Mouse (Mus musculus) lung, postnatal 10 days (tissue): ENCODE data around the gene Smc4.
"Not testable (repeated sequence)": the region's sequence is repeated elsewhere in the genome, so short reads cannot be mapped to it uniquely, and the experiment has no call there.

ENCODE experiments used
- DNase-seq: peaks from one replicate; pipeline ENCODE4 v3.0.0; 2021

The Smc4 gene

GRCm38 (mm10) chr3:69018635-69019034 is 14.1 kb downstream of the Smc4 start:
- DNase-seq: not testable (repeated sequence)

DNA sequence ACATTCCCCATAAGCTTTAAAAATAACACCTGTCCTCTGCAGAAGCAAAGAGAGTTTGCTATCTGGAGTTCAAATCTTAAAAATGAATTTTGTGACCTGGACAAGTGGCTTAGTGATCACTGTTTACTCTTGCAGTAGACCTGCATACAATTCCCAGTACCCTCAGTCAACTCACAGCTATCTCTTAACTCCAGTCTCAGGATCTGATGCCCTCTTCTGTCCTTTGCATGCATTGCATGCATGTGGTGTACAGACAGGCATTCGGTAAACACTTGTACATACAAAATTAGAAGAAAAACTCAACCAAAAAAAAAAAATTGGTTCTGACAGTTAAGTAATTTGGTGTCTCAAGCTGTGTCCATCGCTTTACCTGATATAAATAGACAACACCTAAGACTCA is 15.7 kb downstream of the Smc4 start:
- DNase-seq: peak; percentile 10

DNA sequence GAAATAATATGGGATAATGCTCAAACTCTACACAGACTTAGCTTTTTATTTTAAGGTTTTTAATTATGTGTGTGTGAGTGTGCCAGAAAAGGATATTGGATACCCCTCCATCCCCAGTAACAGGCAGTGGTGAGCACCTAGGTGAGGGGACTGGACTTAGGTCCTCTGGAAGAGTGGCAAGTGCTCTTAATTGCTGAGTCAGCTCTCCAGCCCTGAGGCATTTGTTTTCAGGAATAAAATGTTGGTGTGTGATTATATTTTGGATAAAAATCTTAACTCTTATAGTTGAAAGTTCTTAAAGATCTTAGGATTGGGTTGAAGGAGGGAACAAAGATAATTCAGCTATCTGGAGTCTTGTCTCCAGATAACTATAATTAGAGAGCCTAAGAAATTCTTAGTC is 16.2 kb downstream of the Smc4 start:
- no peak for DNase-seq

GRCm38 (mm10) chr3:69026133-69026783 is 21.7 kb downstream of the Smc4 start:
- DNase-seq: no peak

DNA sequence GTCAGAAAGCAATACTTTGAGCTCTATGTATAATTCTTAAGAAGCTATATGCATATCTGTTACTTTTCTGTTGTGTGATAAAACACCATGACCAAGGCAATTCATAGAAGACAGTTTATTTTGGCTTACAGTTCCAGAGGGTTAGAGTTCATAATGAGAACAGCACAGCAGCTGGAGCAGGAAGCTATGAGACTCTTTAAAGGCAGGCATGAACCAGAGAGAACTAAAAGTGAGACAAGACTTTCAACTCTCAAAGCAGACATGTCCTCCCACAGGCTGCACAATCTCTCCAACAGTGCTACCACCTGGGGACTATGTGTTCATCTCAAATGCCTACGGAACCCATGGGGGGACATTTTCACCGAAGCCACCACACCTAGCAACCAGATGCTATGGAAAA is 35.6 kb downstream of the Smc4 start:
- no peak for DNase-seq

GRCm38 (mm10) chr3:69041298-69041697 is 36.8 kb downstream of the Smc4 start:
- no peak for DNase-seq

- DNase-seq: no peak
Observed at GRCm38 (mm10) chr3:69044167-69044591, 39.6 kb downstream of the Smc4 start.

- peak; percentile 89 for DNase-seq
Observed at GRCm38 (mm10) chr3:69044645-69045399, 40.3 kb downstream of the Smc4 start, which contains the start of gene Trim59. TSS of gene Trim59 (minus strand) at chr3:69044755.

- no peak for DNase-seq
Observed at GRCm38 (mm10) chr3:69045400-69045703, 40.8 kb downstream of the Smc4 start.

- no peak for DNase-seq
Observed at GRCm38 (mm10) chr3:69045750-69046149, 41.2 kb downstream of the Smc4 start.

- peak; percentile 14 for DNase-seq
Observed at GRCm38 (mm10) chr3:69046509-69046908, 42.0 kb downstream of the Smc4 start.

DNA sequence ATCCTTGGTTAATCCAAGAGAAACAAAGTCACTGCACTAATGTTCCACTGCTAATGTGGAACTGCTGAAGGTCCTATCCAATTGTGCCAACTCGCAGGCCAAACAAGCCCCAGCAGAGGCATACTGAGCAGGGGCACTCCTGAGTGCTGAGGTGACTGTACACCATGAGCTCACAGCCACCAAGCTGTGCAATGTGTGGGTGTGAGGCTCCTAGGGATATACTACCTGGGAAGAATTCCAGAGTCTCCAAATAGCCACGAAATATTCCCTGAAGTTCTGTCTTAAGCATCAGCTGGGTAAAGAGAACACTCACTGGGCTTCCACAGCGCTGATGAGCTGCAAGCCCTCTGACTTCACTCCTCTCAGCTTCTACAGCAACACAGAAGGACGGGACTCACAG is 43.1 kb downstream of the Smc4 start:
- no peak for DNase-seq

DNA sequence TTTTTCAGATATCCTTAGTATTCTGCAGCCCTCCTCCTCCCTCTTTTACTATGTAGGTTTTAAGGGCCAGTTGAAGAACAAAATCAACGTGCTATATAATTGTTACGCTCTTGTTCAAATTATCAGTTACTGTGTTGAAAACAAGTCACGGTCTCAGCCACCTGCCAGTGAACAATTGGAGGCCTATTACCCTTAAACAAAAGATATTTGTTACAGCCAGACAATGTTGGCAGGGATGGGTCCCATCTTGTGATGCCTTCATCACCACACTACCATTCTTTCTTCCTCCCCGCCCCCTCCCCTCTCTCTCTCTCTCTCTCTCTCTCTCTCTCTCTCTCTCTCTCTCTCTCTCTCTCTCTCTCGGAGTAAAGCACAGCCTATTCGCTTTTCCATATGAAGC is 44.5 kb downstream of the Smc4 start:
- DNase-seq: no peak

DNA sequence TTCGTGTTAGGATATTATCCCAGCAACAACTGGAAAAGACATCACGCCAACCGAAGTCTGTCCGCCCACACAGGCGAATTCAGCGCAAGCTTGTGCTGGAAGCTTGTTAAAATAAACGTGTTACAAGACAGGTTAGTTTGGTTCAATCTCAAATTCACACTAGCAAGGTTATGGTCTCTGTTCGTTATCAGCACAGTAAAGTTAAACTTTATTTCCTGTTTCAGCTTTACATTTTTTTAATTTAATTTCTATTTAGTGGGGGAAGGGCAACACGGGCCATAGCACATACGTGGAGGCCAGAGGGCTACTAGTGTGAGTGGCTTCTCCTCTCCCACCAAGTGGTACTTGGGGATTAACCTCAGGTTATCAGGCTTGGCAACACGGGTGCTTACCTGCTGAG is 47.4 kb downstream of the Smc4 start:
- no peak for DNase-seq

- no peak for DNase-seq
Observed at GRCm38 (mm10) chr3:69054760-69055432, 50.4 kb downstream of the Smc4 start.

DNA sequence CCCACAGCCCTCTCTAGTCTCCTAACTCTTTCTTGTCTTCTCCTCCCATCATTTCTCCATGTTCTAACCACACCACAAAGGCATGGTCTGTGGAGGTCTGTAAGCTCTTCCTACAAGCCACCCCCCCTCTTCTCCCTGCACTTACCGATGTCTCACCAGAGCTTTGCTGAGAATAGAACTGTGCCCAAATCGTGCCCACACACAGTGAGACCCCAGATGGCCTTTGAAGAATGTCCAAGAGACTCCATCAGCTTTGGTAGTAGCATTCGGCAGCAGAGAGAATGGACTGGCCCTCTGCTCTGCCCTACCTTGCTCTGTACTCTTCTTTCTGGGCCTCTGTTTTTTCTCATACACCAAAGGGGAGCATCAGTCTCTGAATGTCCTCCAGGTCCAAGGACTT is 51.3 kb downstream of the Smc4 start:
- DNase-seq: no peak

DNA sequence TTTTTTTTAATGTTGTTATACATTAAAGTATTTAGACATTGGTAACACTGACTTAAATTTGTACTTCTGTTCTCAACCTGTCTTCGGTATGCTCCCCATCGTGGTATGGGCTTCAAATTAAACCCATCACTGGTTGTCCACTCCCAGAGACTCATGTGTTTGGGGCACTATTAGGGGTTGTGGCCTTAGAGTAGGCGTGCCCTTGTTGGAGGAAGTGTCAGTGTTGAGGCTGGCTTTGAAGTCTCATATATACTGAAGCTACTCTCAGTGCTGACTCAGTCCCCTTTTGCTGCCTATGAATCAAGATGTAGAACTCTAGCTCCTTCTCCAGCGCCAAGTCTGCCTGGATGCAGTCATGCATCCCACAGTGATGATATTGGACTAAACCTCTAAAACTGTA is 56.1 kb downstream of the Smc4 start:
- no peak for DNase-seq

DNA sequence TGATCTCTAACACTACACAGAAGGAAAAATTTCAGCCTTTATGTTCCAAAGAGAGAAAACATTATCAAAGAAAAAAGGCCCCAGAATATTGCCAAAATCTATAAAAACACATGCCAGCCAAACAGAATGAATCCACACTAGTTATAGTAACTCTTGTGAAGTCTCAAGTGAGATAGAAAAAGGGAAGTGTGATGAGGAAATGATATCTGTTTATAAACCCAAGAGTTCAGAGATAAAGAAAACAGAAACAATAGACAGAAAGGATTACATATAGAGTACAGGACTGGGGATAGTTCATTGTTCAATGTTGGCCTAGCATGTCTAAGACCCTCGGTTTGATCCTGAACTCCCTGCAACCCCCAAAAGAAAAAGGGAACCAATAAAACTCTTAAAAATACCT is 58.2 kb downstream of the Smc4 start:
- no peak for DNase-seq

GRCm38 (mm10) chr3:69064005-69064404 is 59.5 kb downstream of the Smc4 start:
- DNase-seq: no peak
